Mouse (Mus musculus) midbrain, embryonic 10.5 days (tissue): Measurements from ENCODE around the gene Rnf41. TPM values are rescaled to one million over a fixed set of nuclear protein-coding genes. Genes with fewer than 3 reads are reported as not detected.

Experiments
- DNase-seq: peaks from one replicate; pipeline ENCODE4 v3.0.0-alpha.2; 2017; ENCODE audit warnings: low spot score
- H3K27ac ChIP-seq: fragments of 300-500 bp; sonication (generic); replicated peaks from 2 replicates; pipeline ENCODE4 v1.5.1; 2016; ENCODE audit warnings: mild to moderate bottlenecking
- H3K27me3 ChIP-seq: fragments of 300-500 bp; sonication (generic); 2 replicates; pipeline ENCODE4 v1.6.1; 2016; ENCODE audit warnings: low read depth, mild to moderate bottlenecking; ENCODE audit not compliant: poor library complexity, severe bottlenecking
- H3K36me3 ChIP-seq: fragments of 300-500 bp; sonication (generic); 2 replicates; pipeline ENCODE4 v1.6.1; 2016; ENCODE audit warnings: mild to moderate bottlenecking, moderate library complexity
- H3K4me1 ChIP-seq: fragments of 300-500 bp; sonication (generic); 2 replicates; pipeline ENCODE4 v1.6.1; 2016
- H3K4me3 ChIP-seq: fragments of 300-500 bp; sonication (generic); 2 replicates; pipeline ENCODE4 v1.5.1; 2016; ENCODE audit warnings: mild to moderate bottlenecking, moderate library complexity
- H3K9me3 ChIP-seq: fragments of 300-500 bp; sonication (generic); replicated peaks from 2 replicates; pipeline ENCODE4 v1.6.1; 2016; ENCODE audit warnings: mild to moderate bottlenecking
- WGBS: fragments of 180-500 bp; shearing (Covaris S2); methylation state at CpG from one replicate; pipeline ENCODE4 v1.1.7; 2016; 5-methylcytosine and 5-hydroxymethylcytosine counted together
- polyA plus RNA-seq: library from polyadenylated mRNA; unstranded; fragments of >200 nt; fragmentation: Nextera tagmentation; extraction: Ambion mirVana; gene quantifications from 2 replicates; pipeline ENCODE4 v1.2.1, GENCODE M21; 2016

The Rnf41 gene
- polyA plus RNA-seq, 1 experiment from 2014 or later, result 42.0 TPM

DNA sequence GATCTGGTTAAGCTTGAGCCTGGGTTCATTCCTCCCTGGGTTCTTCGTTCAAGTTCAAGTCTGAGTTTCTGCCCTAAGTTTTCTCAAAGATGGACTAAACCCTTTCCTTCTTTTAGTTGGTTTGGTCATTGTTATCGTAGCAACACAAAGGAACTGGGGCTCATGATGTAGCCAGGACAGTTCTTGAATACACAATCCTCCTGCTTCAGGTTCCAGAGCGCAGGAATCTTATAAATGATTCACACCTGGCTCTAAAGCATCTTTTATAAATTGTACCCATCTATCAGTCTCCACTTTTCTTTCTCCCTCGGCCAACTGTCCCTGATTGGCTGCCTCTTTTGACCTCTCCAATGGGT is 35.4 kb upstream of the Rnf41 start:
- H3K4me1 ChIP-seq, result peaks cover 30% of the 10 kb centered on the region
- H3K27me3 ChIP-seq, result no peaks in the 10 kb centered on the region
- peak overlapping the region; percentile 99 for H3K4me3 ChIP-seq
- no peak for DNase-seq
- H3K27ac ChIP-seq, result peak overlapping the region; percentile 98
- H3K9me3 ChIP-seq, result no peaks in the 10 kb centered on the region
- 47% methylated on average over 4 of the region's 4 CpGs for WGBS
- H3K36me3 ChIP-seq, result peaks cover 33% of the 10 kb centered on the region

DNA sequence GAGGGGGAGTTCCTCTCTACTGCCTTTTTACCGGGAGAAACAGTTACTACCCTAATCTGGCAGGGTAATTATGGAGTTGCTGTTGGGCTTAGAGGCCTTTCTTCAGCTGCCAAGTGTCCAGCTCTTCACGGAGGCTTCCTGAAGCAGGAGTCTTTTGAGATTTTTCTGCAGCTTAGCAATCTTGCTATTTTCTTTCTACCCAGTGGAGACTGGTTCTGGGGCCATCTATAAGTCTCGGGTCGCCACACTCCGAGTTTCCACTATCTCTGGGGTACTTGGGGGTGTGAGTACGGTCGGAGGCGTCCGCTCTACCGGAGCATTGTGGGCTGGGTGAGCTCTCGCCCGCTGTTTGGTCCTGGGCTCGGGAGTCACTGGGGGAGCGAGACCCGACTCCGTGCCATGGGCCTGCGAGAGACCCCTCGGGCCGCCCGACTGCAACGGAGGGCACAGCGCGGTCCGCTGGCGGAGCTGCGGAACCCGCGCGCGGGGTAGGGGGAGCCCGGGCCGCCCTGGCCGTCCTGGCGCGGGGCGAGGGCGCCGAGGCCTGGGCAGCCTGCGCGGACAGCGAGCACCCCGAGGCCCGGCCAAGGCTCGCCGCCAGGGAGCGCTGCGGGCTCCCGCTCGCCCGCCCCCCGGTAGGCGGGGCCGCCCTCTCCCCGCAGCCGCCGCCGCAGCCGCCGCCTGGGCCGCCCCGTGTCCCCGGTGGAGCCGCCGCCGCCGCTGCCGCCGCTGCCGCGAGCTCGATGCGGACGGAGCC is 34.8 kb upstream of the Rnf41 start, which contains the start of gene Ankrd52:
Gene Ankrd52 (plus strand): TSS at position 661 of the 757 bp plus-strand sequence.
- H3K4me3 ChIP-seq, result peak within 1 kb of the TSS; percentile 99
- H3K36me3 ChIP-seq, result peaks cover 39% of the 10 kb centered on the region
- WGBS, result under 1% methylated on average over 62 of the region's 73 CpGs
- peaks cover 30% of the 10 kb centered on the region for H3K4me1 ChIP-seq
- no peaks in the 10 kb centered on the region for H3K27me3 ChIP-seq
- DNase-seq, result peak; percentile 85
- H3K9me3 ChIP-seq, result no peaks in the 10 kb centered on the region
- H3K27ac ChIP-seq, result peak within 1 kb of the TSS; percentile 98

DNA sequence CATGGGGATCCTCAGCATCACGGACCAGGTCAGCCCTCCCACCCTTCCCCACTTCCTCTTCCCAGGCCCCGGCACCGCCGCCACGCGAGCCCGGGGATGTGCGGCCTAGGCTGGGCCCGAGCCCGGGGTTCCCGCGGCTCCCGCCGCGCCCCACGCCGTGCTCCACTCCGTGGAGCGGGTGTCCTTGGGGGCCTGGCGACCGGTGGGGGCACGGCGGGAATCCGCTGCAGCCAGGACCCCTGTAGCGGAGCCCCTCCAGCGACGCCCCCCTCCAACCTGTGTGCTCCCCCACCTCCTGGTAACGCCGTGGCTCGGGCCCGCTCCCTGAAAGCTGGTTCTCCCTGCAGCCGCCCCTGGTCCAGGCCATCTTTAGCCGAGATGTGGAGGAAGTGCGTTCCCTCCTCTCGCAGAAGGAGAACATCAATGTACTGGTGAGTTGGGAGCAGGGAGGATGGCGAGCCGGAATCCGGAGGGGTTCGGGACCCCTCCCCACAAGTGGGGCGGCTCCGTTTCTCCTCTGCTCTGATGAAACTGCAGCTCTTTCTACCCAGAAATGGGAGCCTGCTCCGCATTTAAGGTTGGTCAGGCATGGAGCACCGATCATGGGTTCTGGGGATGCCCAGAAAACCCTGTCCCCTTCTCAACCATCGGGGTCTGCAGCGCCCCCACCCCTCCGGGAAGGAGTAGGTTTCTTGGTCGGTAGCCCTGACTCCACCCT is 34.1 kb upstream of the Rnf41 start:
- Histone ChIP-seq H3K36me3 (peaks cover 46% of the 10 kb centered on the region), H3K27me3 (no peaks in the 10 kb centered on the region), H3K4me1 (peaks cover 30% of the 10 kb centered on the region), H3K27ac (peak overlapping the region; percentile 98), H3K9me3 (no peaks in the 10 kb centered on the region), H3K4me3 (peak overlapping the region; percentile 99)
- under 1% methylated on average over 47 of the region's 47 CpGs for WGBS
- DNase-seq, result peak; percentile 71

DNA sequence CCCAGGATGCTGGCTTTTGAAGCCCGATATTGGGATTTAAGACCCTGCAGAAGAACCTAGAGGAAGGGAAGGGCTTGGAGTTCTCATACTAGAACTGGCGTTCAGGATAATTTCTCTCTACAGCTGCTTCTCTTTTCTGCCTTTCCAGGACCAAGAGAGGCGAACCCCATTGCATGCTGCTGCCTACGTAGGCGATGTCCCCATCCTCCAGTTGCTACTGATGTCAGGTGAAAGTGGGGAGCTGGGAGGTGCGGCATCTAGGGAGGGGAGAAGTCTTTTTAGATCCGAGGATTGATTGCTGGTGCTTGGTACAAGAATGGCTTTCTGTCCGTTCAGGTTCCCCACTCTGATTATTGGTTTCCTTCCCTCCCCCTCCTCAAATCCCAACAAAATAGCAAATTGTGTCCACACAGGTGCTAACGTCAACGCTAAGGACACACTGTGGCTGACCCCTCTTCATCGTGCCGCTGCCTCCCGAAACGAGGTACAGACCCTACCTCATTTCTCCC is 33.5 kb upstream of the Rnf41 start:
- WGBS, result 62% methylated on average over 14 of the region's 14 CpGs
- H3K9me3 ChIP-seq, result no peaks in the 10 kb centered on the region
- peak overlapping the region; percentile 98 for H3K27ac ChIP-seq
- peaks cover 30% of the 10 kb centered on the region for H3K4me1 ChIP-seq
- H3K36me3 ChIP-seq, result peaks cover 52% of the 10 kb centered on the region
- peak overlapping the region; percentile 99 for H3K4me3 ChIP-seq
- no peak for DNase-seq
- no peaks in the 10 kb centered on the region for H3K27me3 ChIP-seq

DNA sequence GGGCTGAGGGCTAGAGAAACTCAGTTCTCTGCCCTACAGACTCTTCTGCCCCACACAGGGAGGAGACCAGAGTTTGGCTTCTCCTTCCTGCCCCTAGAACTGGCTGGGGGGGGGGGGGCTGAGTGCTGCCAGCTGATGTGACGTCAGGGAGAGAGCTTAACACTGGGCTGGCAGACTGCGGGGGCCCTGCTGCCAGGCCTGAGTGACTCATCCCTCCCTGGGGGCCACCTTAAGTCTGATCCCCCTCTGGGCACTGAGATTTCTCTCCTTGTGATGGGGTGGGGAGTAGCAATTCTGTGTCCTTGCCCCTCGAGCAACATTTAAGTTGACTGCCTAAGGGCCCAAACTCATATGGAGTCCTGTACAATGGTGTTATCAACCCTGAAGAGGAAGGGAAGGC is 33.0 kb upstream of the Rnf41 start:
- no peaks in the 10 kb centered on the region for H3K27me3 ChIP-seq
- no peak for DNase-seq
- H3K4me1 ChIP-seq, result peaks cover 30% of the 10 kb centered on the region
- no peaks in the 10 kb centered on the region for H3K9me3 ChIP-seq
- H3K4me3 ChIP-seq, result peak overlapping the region; percentile 99
- WGBS, result 84% methylated on average over 3 of the region's 3 CpGs
- peaks cover 57% of the 10 kb centered on the region for H3K36me3 ChIP-seq
- H3K27ac ChIP-seq, result peak overlapping the region; percentile 98

DNA sequence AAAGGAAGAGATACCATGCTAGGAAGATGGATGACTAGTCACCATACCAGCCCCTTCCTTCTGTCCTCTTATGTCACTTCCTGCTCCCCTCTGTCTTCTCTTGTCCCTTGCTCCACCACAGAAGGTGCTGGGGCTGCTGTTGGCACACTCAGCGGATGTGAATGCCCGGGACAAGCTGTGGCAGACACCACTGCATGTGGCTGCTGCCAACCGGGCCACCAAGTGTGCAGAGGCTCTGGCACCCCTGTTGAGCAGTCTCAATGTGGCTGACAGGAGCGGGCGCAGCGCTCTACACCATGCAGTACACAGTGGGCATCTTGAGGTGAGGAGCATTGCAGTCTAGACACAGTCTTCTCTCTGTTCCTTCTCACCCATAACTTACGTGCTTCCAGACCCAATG is 32.2 kb upstream of the Rnf41 start:
- H3K9me3 ChIP-seq, result no peaks in the 10 kb centered on the region
- no peak overlapping the region for H3K27ac ChIP-seq
- H3K36me3 ChIP-seq, result peaks cover 65% of the 10 kb centered on the region
- no peaks in the 10 kb centered on the region for H3K27me3 ChIP-seq
- peak overlapping the region; percentile 31; the same call in 1 of the 2 replicates for H3K4me3 ChIP-seq
- peaks cover 30% of the 10 kb centered on the region for H3K4me1 ChIP-seq
- DNase-seq, result no peak
- WGBS, result 96% methylated on average over 7 of the region's 7 CpGs

DNA sequence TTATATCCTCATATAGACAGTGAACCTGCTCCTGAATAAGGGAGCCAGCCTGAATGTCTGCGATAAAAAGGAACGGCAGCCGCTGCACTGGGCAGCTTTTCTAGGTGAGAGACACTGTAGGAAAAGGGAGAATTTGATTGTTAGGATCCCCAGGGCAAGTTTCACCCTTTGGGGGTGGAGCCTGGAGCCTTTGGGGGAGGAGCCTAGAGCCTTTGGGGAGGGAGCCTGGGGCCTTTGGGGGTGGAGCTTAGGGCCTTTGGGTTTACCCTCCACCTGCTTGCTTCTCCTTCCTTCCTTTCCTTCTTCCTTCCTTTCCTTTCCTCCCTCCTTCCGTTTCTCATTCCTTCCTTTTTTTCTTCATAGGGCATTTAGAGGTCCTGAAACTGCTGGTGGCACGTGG is 30.9 kb upstream of the Rnf41 start:
- WGBS, result 89% methylated on average over 5 of the region's 5 CpGs
- Histone ChIP-seq H3K27me3 (no peaks in the 10 kb centered on the region), H3K36me3 (peaks cover 78% of the 10 kb centered on the region), H3K4me1 (peaks cover 30% of the 10 kb centered on the region), H3K27ac (no peak overlapping the region), H3K4me3 (0 out of 2 replicates have a peak overlapping the region, but pooled peaks have one; percentile 9), H3K9me3 (no peaks in the 10 kb centered on the region)
- DNase-seq, result no peak

DNA sequence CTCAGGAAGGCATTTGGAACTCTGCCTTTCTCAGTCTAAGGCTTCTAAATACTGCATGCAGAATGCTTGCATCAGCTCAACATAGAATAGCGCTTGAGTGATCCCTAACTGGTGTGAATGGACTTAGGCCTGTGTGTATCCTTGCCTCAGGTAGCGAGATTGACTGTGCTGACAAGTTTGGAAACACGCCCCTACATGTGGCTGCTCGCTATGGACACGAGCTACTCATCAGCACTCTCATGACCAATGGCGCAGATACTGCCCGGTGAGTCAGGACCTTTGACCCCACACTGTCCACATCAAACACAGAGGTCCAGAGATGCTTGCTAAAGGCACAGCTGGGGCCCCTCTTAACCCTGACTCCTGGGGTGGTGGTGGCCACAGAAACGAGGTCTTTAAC is 29.0 kb upstream of the Rnf41 start:
- Histone ChIP-seq H3K4me3 (0 out of 2 replicates have a peak overlapping the region, but pooled peaks have one; percentile 7), H3K9me3 (no peaks in the 10 kb centered on the region), H3K27ac (no peak overlapping the region), H3K36me3 (peaks cover 97% of the 10 kb centered on the region), H3K27me3 (no peaks in the 10 kb centered on the region), H3K4me1 (peaks cover 19% of the 10 kb centered on the region)
- no peak for DNase-seq
- WGBS, result 87% methylated on average over 8 of the region's 8 CpGs

DNA sequence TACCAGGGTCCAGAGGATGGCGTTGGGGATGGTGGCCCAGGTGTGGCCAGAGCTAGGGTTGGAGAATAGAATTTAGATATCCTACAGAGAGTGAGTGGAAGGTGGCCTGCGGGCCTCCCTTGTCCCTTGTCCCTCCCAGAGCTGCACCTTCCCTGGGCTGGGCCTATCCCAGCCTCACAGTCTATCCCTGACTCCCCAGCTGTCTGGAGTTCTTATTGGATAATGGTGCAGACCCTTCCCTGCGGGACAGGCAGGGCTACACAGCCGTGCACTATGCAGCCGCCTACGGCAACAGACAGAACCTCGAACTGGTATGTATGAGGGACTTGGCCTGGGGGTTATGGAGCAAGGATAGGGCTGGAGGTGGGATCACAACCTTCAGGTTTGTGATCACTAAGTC is 25.6 kb upstream of the Rnf41 start:
- no peaks in the 10 kb centered on the region for H3K9me3 ChIP-seq
- 92% methylated on average over 7 of the region's 7 CpGs for WGBS
- H3K4me3 ChIP-seq, result no peak overlapping the region
- no peaks in the 10 kb centered on the region for H3K4me1 ChIP-seq
- no peak overlapping the region for H3K27ac ChIP-seq
- H3K27me3 ChIP-seq, result no peaks in the 10 kb centered on the region
- peaks cover 100% of the 10 kb centered on the region for H3K36me3 ChIP-seq
- no peak for DNase-seq

DNA sequence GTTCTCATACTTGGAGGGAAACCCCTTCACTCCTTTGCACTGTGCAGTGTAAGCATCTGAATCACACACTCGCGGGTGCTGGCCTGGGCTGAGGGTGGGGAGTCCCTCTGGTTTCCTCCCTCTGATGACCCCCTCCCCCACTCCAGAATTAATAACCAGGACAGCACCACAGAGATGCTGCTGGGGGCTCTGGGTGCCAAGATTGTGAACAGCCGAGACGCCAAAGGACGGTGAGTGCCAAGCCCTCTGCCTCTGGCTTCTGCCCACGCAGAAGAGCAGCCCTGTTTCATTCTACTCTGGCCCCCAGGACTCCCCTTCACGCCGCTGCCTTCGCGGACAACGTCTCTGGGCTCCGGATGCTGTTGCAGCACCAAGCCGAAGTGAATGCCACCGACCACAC is 22.5 kb upstream of the Rnf41 start:
- Histone ChIP-seq H3K9me3 (no peaks in the 10 kb centered on the region), H3K4me3 (no peak overlapping the region), H3K27me3 (no peaks in the 10 kb centered on the region), H3K27ac (no peak overlapping the region), H3K36me3 (peaks cover 100% of the 10 kb centered on the region), H3K4me1 (peaks cover 8% of the 10 kb centered on the region)
- WGBS, result 91% methylated on average over 14 of the region's 14 CpGs
- no peak for DNase-seq

DNA sequence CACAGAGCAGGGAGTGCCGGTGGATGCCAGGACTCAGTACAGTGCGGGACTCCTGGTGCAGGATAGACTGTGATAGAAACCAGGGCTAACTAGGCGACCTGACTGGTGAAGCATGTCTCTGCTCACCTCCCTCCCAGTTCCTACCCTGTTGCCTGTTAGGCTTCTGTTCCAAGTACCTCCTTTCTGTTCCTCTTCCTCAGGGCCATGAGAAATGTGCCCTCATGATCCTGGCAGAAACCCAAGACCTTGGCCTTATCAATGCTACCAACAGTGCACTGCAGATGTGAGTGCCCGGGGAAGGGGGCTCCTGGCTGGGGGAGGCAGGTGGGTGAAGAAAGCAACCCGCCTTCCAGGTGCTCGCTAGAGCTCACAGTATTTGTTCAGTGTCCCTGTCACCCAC is 21.9 kb upstream of the Rnf41 start:
- no peak for DNase-seq
- H3K27ac ChIP-seq, result no peak overlapping the region
- H3K9me3 ChIP-seq, result no peaks in the 10 kb centered on the region
- WGBS, result 84% methylated on average over 6 of the region's 6 CpGs
- H3K36me3 ChIP-seq, result peaks cover 100% of the 10 kb centered on the region
- peaks cover 9% of the 10 kb centered on the region for H3K4me1 ChIP-seq
- H3K27me3 ChIP-seq, result no peaks in the 10 kb centered on the region
- H3K4me3 ChIP-seq, result no peak overlapping the region

DNA sequence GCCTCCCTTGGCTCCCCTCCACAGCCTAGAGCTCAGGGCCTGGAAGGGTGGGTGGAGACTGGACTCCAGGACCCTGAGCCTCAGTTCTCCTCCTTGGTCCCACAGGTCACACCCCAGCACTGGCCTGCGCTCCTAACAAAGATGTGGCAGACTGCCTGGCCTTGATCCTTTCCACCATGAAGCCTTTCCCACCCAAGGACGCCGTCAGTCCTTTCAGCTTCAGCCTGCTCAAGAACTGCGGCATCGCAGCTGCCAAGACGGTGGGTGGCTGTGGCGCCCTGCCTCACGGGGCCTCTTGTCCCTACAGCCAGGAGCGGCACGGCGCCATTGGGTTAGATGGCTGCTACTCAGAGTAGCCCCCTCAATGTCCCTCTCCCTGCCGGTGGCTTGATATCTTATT is 21.1 kb upstream of the Rnf41 start:
- Histone ChIP-seq H3K4me3 (no peak overlapping the region), H3K27ac (no peak overlapping the region), H3K9me3 (no peaks in the 10 kb centered on the region), H3K36me3 (peaks cover 100% of the 10 kb centered on the region), H3K27me3 (no peaks in the 10 kb centered on the region), H3K4me1 (peaks cover 12% of the 10 kb centered on the region)
- WGBS, result 93% methylated on average over 12 of the region's 12 CpGs
- DNase-seq, result no peak

DNA sequence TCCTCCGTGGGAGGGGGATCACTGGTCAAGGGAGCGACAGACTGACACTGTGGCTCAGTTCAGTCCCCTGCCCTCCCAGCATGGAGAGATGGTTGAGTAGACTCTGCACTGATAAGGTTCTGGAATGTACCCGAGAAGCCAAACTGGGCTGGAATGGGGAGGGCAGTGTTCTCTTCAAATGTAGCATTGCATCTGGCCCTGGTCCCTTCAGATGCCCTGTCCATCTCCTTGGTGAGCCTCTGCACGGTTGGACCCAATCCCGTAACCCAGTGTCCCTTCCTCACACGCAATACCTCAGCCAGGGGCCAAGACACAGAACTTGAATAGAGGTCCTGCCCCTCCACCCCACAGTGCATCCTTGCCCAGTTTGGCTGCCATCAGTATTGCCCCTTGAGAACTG is 19.6 kb upstream of the Rnf41 start:
- DNase-seq, result no peak
- peaks cover 23% of the 10 kb centered on the region for H3K4me1 ChIP-seq
- 84% methylated on average over 6 of the region's 6 CpGs for WGBS
- H3K36me3 ChIP-seq, result peaks cover 100% of the 10 kb centered on the region
- no peaks in the 10 kb centered on the region for H3K27me3 ChIP-seq
- no peak overlapping the region for H3K4me3 ChIP-seq
- no peak overlapping the region for H3K27ac ChIP-seq
- H3K9me3 ChIP-seq, result no peaks in the 10 kb centered on the region
